Mouse (Mus musculus): ENCODE data around the gene Htra1. TPM values are rescaled to one million over a fixed set of nuclear protein-coding genes. Genes with fewer than 3 reads are reported as not detected.
A peak's percentile ranks its signal among the peaks of the same experiment; 100 is the strongest.

The Htra1 gene
- polyA plus RNA-seq, 1 experiment from 2014 or later = 30.3 TPM

- H3K27me3 ChIP-seq (ENCODE audit: control insufficient read depth, insufficient read depth, low read length) = peaks cover 32% of the 10 kb centered on the region
- WGBS = 54% methylated on average over 8 of the region's 8 CpGs
- peaks cover 18% of the 10 kb centered on the region for H3K4me1 ChIP-seq (ENCODE audit: control insufficient read depth, insufficient read depth, low read length)
- H3K4me2 ChIP-seq (ENCODE audit: low read depth, low read length) = 0 out of 2 replicates have a peak overlapping the region, but pooled peaks have one; percentile 5
- no peak overlapping the region for H3K4me3 ChIP-seq (replicated peaks; ENCODE audit: low read length)
- no peak for ATAC-seq (ENCODE audit: insufficient read depth, low FRiP score)
- H3K27ac ChIP-seq (ENCODE audit: low read length) = no peak overlapping the region; the same call in 1 of the 2 replicates
- no peaks in the 10 kb centered on the region for H3K9me3 ChIP-seq (replicated peaks; ENCODE audit: control insufficient read depth, low read length)
- H3K9ac ChIP-seq (ENCODE audit: low read length) = peak overlapping the region; percentile 16; the same call in 1 of the 2 replicates
- no peaks in the 10 kb centered on the region for H3K36me3 ChIP-seq (ENCODE audit: control insufficient read depth, insufficient read depth, low read length)
Observed at GRCm38 (mm10) chr7:130940733-130941132, 4.8 kb downstream of the Htra1 start.

GRCm38 (mm10) chr7:130943280-130943895 is 7.5 kb downstream of the Htra1 start:
- Histone ChIP-seq H3K36me3 (ENCODE audit: control insufficient read depth, insufficient read depth, low read length) (no peaks in the 10 kb centered on the region), H3K9me3 (replicated peaks; ENCODE audit: control insufficient read depth, low read length) (no peaks in the 10 kb centered on the region), H3K27me3 (ENCODE audit: control insufficient read depth, insufficient read depth, low read length) (peaks cover 8% of the 10 kb centered on the region), H3K4me2 (ENCODE audit: low read depth, low read length) (no peak overlapping the region), H3K4me3 (replicated peaks; ENCODE audit: low read length) (no peak overlapping the region), H3K4me1 (ENCODE audit: control insufficient read depth, insufficient read depth, low read length) (peaks cover 9% of the 10 kb centered on the region; the same call in 1 of the 2 replicates), H3K27ac (ENCODE audit: low read length) (no peak overlapping the region), H3K9ac (ENCODE audit: low read length) (no peak overlapping the region)
- ATAC-seq (ENCODE audit: insufficient read depth, low FRiP score) = no peak
- 83% methylated on average over 9 of the region's 9 CpGs for whole genome bisulfite sequencing

- H3K36me3 ChIP-seq (ENCODE audit: control insufficient read depth, insufficient read depth, low read length) = no peaks in the 10 kb centered on the region
- no peaks in the 10 kb centered on the region for H3K9me3 ChIP-seq (replicated peaks; ENCODE audit: control insufficient read depth, low read length)
- peaks cover 9% of the 10 kb centered on the region; the same call in 1 of the 2 replicates for H3K4me1 ChIP-seq (ENCODE audit: control insufficient read depth, insufficient read depth, low read length)
- no peaks in the 10 kb centered on the region for H3K27me3 ChIP-seq (ENCODE audit: control insufficient read depth, insufficient read depth, low read length)
- no peak overlapping the region for H3K4me3 ChIP-seq (replicated peaks; ENCODE audit: low read length)
- H3K4me2 ChIP-seq (ENCODE audit: low read depth, low read length) = no peak overlapping the region
- H3K27ac ChIP-seq (ENCODE audit: low read length) = no peak overlapping the region
- H3K9ac ChIP-seq (ENCODE audit: low read length) = no peak overlapping the region
- ATAC-seq (ENCODE audit: insufficient read depth, low FRiP score) = no peak
- 89% methylated on average over 11 of the region's 11 CpGs for WGBS
Observed at GRCm38 (mm10) chr7:130944766-130945475, 9.0 kb downstream of the Htra1 start.

- 91% methylated on average over 3 of the region's 3 CpGs for WGBS
- no peak overlapping the region for H3K27ac ChIP-seq (ENCODE audit: low read length)
- H3K4me1 ChIP-seq (ENCODE audit: control insufficient read depth, insufficient read depth, low read length) = peaks cover 6% of the 10 kb centered on the region; the same call in 1 of the 2 replicates
- no peaks in the 10 kb centered on the region for H3K9me3 ChIP-seq (replicated peaks; ENCODE audit: control insufficient read depth, low read length)
- ATAC-seq (ENCODE audit: insufficient read depth, low FRiP score) = no peak
- no peaks in the 10 kb centered on the region for H3K36me3 ChIP-seq (ENCODE audit: control insufficient read depth, insufficient read depth, low read length)
- no peak overlapping the region for H3K4me2 ChIP-seq (ENCODE audit: low read depth, low read length)
- H3K4me3 ChIP-seq (replicated peaks; ENCODE audit: low read length) = no peak overlapping the region
- H3K9ac ChIP-seq (ENCODE audit: low read length) = no peak overlapping the region
- no peaks in the 10 kb centered on the region for H3K27me3 ChIP-seq (ENCODE audit: control insufficient read depth, insufficient read depth, low read length)
Observed at GRCm38 (mm10) chr7:130945730-130946129, 9.8 kb downstream of the Htra1 start.

GRCm38 (mm10) chr7:130946303-130946702 is 10.4 kb downstream of the Htra1 start:
- Histone ChIP-seq H3K9ac (ENCODE audit: low read length) (no peak overlapping the region), H3K27ac (ENCODE audit: low read length) (no peak overlapping the region), H3K36me3 (ENCODE audit: control insufficient read depth, insufficient read depth, low read length) (no peaks in the 10 kb centered on the region), H3K4me2 (ENCODE audit: low read depth, low read length) (no peak overlapping the region), H3K27me3 (ENCODE audit: control insufficient read depth, insufficient read depth, low read length) (no peaks in the 10 kb centered on the region), H3K4me1 (ENCODE audit: control insufficient read depth, insufficient read depth, low read length) (no peaks in the 10 kb centered on the region; the same call in 1 of the 2 replicates), H3K9me3 (replicated peaks; ENCODE audit: control insufficient read depth, low read length) (no peaks in the 10 kb centered on the region), H3K4me3 (replicated peaks; ENCODE audit: low read length) (no peak overlapping the region)
- WGBS = 87% methylated on average over 12 of the region's 12 CpGs
- ATAC-seq (ENCODE audit: insufficient read depth, low FRiP score) = no peak

GRCm38 (mm10) chr7:130948563-130949208 is 12.8 kb downstream of the Htra1 start:
- H3K27ac ChIP-seq (ENCODE audit: low read length) = peak overlapping the region; percentile 17; the same call in 1 of the 2 replicates
- H3K27me3 ChIP-seq (ENCODE audit: control insufficient read depth, insufficient read depth, low read length) = no peaks in the 10 kb centered on the region
- no peaks in the 10 kb centered on the region; the same call in 1 of the 2 replicates for H3K4me1 ChIP-seq (ENCODE audit: control insufficient read depth, insufficient read depth, low read length)
- no peaks in the 10 kb centered on the region for H3K36me3 ChIP-seq (ENCODE audit: control insufficient read depth, insufficient read depth, low read length)
- 0 out of 2 replicates have a peak, but pooled peaks have one; percentile 35 for ATAC-seq (ENCODE audit: insufficient read depth, low FRiP score)
- H3K9me3 ChIP-seq (replicated peaks; ENCODE audit: control insufficient read depth, low read length) = no peaks in the 10 kb centered on the region
- 50% methylated on average over 5 of the region's 5 CpGs for WGBS
- no peak overlapping the region for H3K9ac ChIP-seq (ENCODE audit: low read length)
- H3K4me2 ChIP-seq (ENCODE audit: low read depth, low read length) = no peak overlapping the region
- no peak overlapping the region for H3K4me3 ChIP-seq (replicated peaks; ENCODE audit: low read length)

GRCm38 (mm10) chr7:130949331-130949751 is 13.4 kb downstream of the Htra1 start:
- Histone ChIP-seq H3K9me3 (replicated peaks; ENCODE audit: control insufficient read depth, low read length) (no peaks in the 10 kb centered on the region), H3K4me1 (ENCODE audit: control insufficient read depth, insufficient read depth, low read length) (no peaks in the 10 kb centered on the region; the same call in 1 of the 2 replicates), H3K36me3 (ENCODE audit: control insufficient read depth, insufficient read depth, low read length) (no peaks in the 10 kb centered on the region), H3K4me3 (replicated peaks; ENCODE audit: low read length) (no peak overlapping the region), H3K9ac (ENCODE audit: low read length) (no peak overlapping the region), H3K4me2 (ENCODE audit: low read depth, low read length) (no peak overlapping the region), H3K27me3 (ENCODE audit: control insufficient read depth, insufficient read depth, low read length) (no peaks in the 10 kb centered on the region), H3K27ac (ENCODE audit: low read length) (no peak overlapping the region)
- WGBS = 47% methylated on average over 8 of the region's 8 CpGs
- ATAC-seq (ENCODE audit: insufficient read depth, low FRiP score) = peak; percentile 68; the same call in 1 of the 2 replicates

GRCm38 (mm10) chr7:130950482-130950881 is 14.6 kb downstream of the Htra1 start:
- no peaks in the 10 kb centered on the region for H3K36me3 ChIP-seq (ENCODE audit: control insufficient read depth, insufficient read depth, low read length)
- WGBS = 84% methylated on average over 7 of the region's 7 CpGs
- H3K27ac ChIP-seq (ENCODE audit: low read length) = no peak overlapping the region
- ATAC-seq (ENCODE audit: insufficient read depth, low FRiP score) = no peak
- no peaks in the 10 kb centered on the region; the same call in 1 of the 2 replicates for H3K4me1 ChIP-seq (ENCODE audit: control insufficient read depth, insufficient read depth, low read length)
- no peak overlapping the region for H3K4me3 ChIP-seq (replicated peaks; ENCODE audit: low read length)
- no peak overlapping the region for H3K9ac ChIP-seq (ENCODE audit: low read length)
- no peaks in the 10 kb centered on the region for H3K27me3 ChIP-seq (ENCODE audit: control insufficient read depth, insufficient read depth, low read length)
- no peak overlapping the region for H3K4me2 ChIP-seq (ENCODE audit: low read depth, low read length)
- H3K9me3 ChIP-seq (replicated peaks; ENCODE audit: control insufficient read depth, low read length) = no peaks in the 10 kb centered on the region

GRCm38 (mm10) chr7:130951004-130951403 is 15.1 kb downstream of the Htra1 start:
- Histone ChIP-seq H3K4me3 (replicated peaks; ENCODE audit: low read length) (no peak overlapping the region), H3K27ac (ENCODE audit: low read length) (no peak overlapping the region), H3K4me2 (ENCODE audit: low read depth, low read length) (no peak overlapping the region), H3K36me3 (ENCODE audit: control insufficient read depth, insufficient read depth, low read length) (no peaks in the 10 kb centered on the region), H3K9me3 (replicated peaks; ENCODE audit: control insufficient read depth, low read length) (no peaks in the 10 kb centered on the region), H3K4me1 (ENCODE audit: control insufficient read depth, insufficient read depth, low read length) (no peaks in the 10 kb centered on the region; the same call in 1 of the 2 replicates), H3K27me3 (ENCODE audit: control insufficient read depth, insufficient read depth, low read length) (no peaks in the 10 kb centered on the region), H3K9ac (ENCODE audit: low read length) (no peak overlapping the region)
- ATAC-seq (ENCODE audit: insufficient read depth, low FRiP score) = no peak
- 82% methylated on average over 5 of the region's 5 CpGs for WGBS
